Mouse (Mus musculus) spleen, adult 2 months (tissue): ENCODE measurements around the gene Olfr464. TPM values are rescaled to one million over a fixed set of nuclear protein-coding genes. Genes with fewer than 3 reads are reported as not detected.

Source experiments
- DNase-seq, 2 experiments: peaks; one replicate each; pipeline versions ENCODE4 v3.0.0 to v3.0.0-alpha.2; 2012 to 2021; ENCODE audit warnings: low spot score in 2 of 2, low read depth in 1 of 2
- H3K27ac ChIP-seq: fragments of 200-500 bp; 2 replicates; pipeline ENCODE4 v1.5.1; 2012; ENCODE audit warnings: low read length, inconsistent platforms; ENCODE audit not compliant: insufficient read depth
- H3K27me3 ChIP-seq: fragments of 200-500 bp; 2 replicates; pipeline ENCODE4 v1.6.1; 2012; ENCODE audit warnings: mild to moderate bottlenecking, moderate library complexity, low read length, inconsistent platforms; ENCODE audit not compliant: control insufficient read depth, insufficient read depth
- H3K36me3 ChIP-seq: fragments of 200-500 bp; 2 replicates; pipeline ENCODE4 v1.6.1; 2012; ENCODE audit warnings: mild to moderate bottlenecking, low read length, inconsistent platforms; ENCODE audit not compliant: control insufficient read depth, insufficient read depth
- H3K4me1 ChIP-seq: fragments of 200-500 bp; 2 replicates; pipeline ENCODE4 v1.6.1; 2011; ENCODE audit warnings: inconsistent platforms; ENCODE audit not compliant: control insufficient read depth, insufficient read depth, insufficient read length
- H3K4me3 ChIP-seq: fragments of 200-500 bp; 2 replicates; pipeline ENCODE4 v1.5.1; 2011; ENCODE audit warnings: mild to moderate bottlenecking, inconsistent platforms; ENCODE audit not compliant: insufficient read depth, insufficient read length; ENCODE audit errors: extremely low read depth
- CTCF ChIP-seq: fragments of 200-500 bp; IDR thresholded peaks from 2 replicates; pipeline ENCODE4 v1.5.1; 2011; ENCODE audit warnings: mild to moderate bottlenecking, inconsistent platforms; ENCODE audit not compliant: insufficient read depth, insufficient read length, insufficient replicate concordance; ENCODE audit errors: extremely low read depth
- POLR2A ChIP-seq: fragments of 200-500 bp; IDR thresholded peaks from 2 replicates; pipeline ENCODE4 v1.6.1; 2011; ENCODE audit warnings: low read depth, low read length, inconsistent platforms
- WGBS: fragments of 180-500 bp; shearing (Covaris S2); methylation state at CpG from one replicate; pipeline ENCODE4 v1.1.7; 2018; 5-methylcytosine and 5-hydroxymethylcytosine counted together
- polyA plus RNA-seq: library from polyadenylated mRNA; depleted of rRNA; stranded (reverse); fragments of >200 nt; gene quantifications from 2 replicates; pipeline ENCODE4 v1.2.3, GENCODE M21; 2012

Gene Olfr464
- polyA plus RNA-seq, 1 experiment: not detected

GRCm38 (mm10) chr11:87892168-87892567 lies 28.6 kb downstream of the Olfr464 start, which contains the start of gene Olfr462:
Olfr462 (minus strand) TSS chr11:87892268.
- Histone ChIP-seq H3K36me3 (no peaks in the 10 kb centered on the region), H3K27me3 (no peaks in the 10 kb centered on the region), H3K27ac (no peak within 1 kb of the TSS), H3K4me1 (no peaks in the 10 kb centered on the region), H3K4me3 (no peak within 1 kb of the TSS)
- no peak for TF ChIP-seq CTCF
- no peak for TF ChIP-seq POLR2A
- 87% methylated on average over 6 of the region's 6 CpGs for WGBS
- no peak for DNase-seq

GRCm38 (mm10) chr11:87884856-87885255 lies 35.9 kb downstream of the Olfr464 start:
- Histone ChIP-seq H3K4me1 (no peaks in the 10 kb centered on the region), H3K4me3 (no peak overlapping the region)

GRCm38 (mm10) chr11:87883493-87883892 lies 37.3 kb downstream of the Olfr464 start:
- DNase-seq: no peak
- H3K27me3 ChIP-seq: no peaks in the 10 kb centered on the region
- H3K4me1 ChIP-seq: no peaks in the 10 kb centered on the region
- H3K36me3 ChIP-seq: no peaks in the 10 kb centered on the region
- WGBS: 44% methylated on average over 5 of the region's 5 CpGs
- TF ChIP-seq POLR2A (no peak), CTCF (peak; percentile 5; the same call in 1 of the 2 replicates)
- no peak overlapping the region for H3K27ac ChIP-seq
- no peak overlapping the region for H3K4me3 ChIP-seq

More at GRCm38 (mm10) chr11:87884856-87885255, 35.9 kb downstream of the Olfr464 start:
- DNase-seq: no peak
- H3K27me3 ChIP-seq: no peaks in the 10 kb centered on the region
- H3K27ac ChIP-seq: no peak overlapping the region
- TF ChIP-seq POLR2A: no peak
- TF ChIP-seq CTCF: no peak
- no peaks in the 10 kb centered on the region for H3K36me3 ChIP-seq
- 81% methylated on average over 5 of the region's 5 CpGs for WGBS

GRCm38 (mm10) chr11:87881714-87882113 lies 39.1 kb downstream of the Olfr464 start:
- Histone ChIP-seq H3K27me3 (no peaks in the 10 kb centered on the region), H3K27ac (no peak overlapping the region), H3K4me1 (no peaks in the 10 kb centered on the region), H3K36me3 (no peaks in the 10 kb centered on the region), H3K4me3 (no peak overlapping the region)
- no peak for DNase-seq
- no peak for TF ChIP-seq CTCF
- TF ChIP-seq POLR2A: no peak
- WGBS: 67% methylated on average over 4 of the region's 4 CpGs

GRCm38 (mm10) chr11:87879826-87880225 lies 40.9 kb downstream of the Olfr464 start:
- WGBS: 68% methylated on average over 9 of the region's 9 CpGs

GRCm38 (mm10) chr11:87875436-87875835 lies 45.3 kb downstream of the Olfr464 start, which contains the start of gene Epx:
Epx (minus strand) TSS chr11:87875536.
- DNase-seq: no peak
- H3K4me3 ChIP-seq: no peak within 1 kb of the TSS
- WGBS: 81% methylated on average over 6 of the region's 6 CpGs
- H3K27ac ChIP-seq: no peak within 1 kb of the TSS
- H3K4me1 ChIP-seq: no peaks in the 10 kb centered on the region
- H3K36me3 ChIP-seq: no peaks in the 10 kb centered on the region
- TF ChIP-seq POLR2A (no peak), CTCF (no peak)
- H3K27me3 ChIP-seq: no peaks in the 10 kb centered on the region; the same call in 1 of the 2 replicates

More at GRCm38 (mm10) chr11:87879826-87880225, 40.9 kb downstream of the Olfr464 start:
- no peak for DNase-seq
- Histone ChIP-seq H3K27me3 (no peaks in the 10 kb centered on the region), H3K36me3 (no peaks in the 10 kb centered on the region), H3K27ac (no peak overlapping the region), H3K4me1 (no peaks in the 10 kb centered on the region), H3K4me3 (no peak overlapping the region)
- TF ChIP-seq CTCF (no peak), POLR2A (no peak)

GRCm38 (mm10) chr11:87871766-87872165 lies 49.0 kb downstream of the Olfr464 start:
- no peak overlapping the region for H3K27ac ChIP-seq
- H3K36me3 ChIP-seq: no peaks in the 10 kb centered on the region
- no peak overlapping the region for H3K4me3 ChIP-seq
- WGBS: 72% methylated on average over 8 of the region's 8 CpGs
- TF ChIP-seq CTCF (no peak), POLR2A (no peak)
- H3K4me1 ChIP-seq: no peaks in the 10 kb centered on the region
- DNase-seq: no peak
- H3K27me3 ChIP-seq: no peaks in the 10 kb centered on the region; the same call in 1 of the 2 replicates
